Mouse (Mus musculus): ENCODE data around the gene Ube2d2b. TPM values are rescaled to one million over a fixed set of nuclear protein-coding genes. Genes with fewer than 3 reads are reported as not detected.

Ube2d2b gene
- 0.14 and 0.38 TPM in 2 replicates for polyA plus RNA-seq (2014; fragmentation: Nextera tagmentation; extraction: Ambion mirVana)

DNA sequence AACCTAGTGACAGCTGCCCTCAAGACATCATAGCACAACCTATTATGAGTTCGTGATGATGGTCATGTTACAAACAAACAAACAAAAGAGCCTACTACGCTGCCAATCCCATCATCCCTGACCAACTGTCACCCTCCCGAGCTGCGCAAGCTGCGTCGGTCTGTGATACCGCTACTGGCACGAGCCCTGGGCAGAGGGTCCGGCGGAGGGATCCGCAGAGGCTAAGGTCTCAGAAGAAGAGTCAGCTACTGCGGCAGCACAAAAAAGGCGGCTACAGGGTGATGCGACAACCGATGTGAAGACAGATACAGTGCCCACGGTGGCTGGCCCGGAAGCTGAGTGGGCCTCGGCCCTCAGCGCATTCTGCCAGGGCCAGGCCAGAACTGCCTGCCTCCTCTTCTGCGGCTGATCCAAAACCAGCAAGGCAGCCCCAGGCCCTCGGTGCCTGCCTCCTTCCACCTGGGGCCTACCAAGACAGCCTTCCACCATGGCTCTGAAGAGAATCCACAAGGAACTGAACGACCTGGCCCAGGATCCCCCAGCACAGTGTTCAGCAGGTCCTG is at the start of gene Ube2d2b:
Ube2d2b (plus strand) TSS at position 102 of the 563 bp plus-strand sequence.
- H3K27ac ChIP-seq (ENCODE audit: low read depth) = no peak within 1 kb of the TSS
- H3K4me1 ChIP-seq (replicated peaks; ENCODE audit: control insufficient read depth, insufficient read depth, low read length) = no peaks in the 10 kb centered on the region; the same call in 1 of the 2 replicates
- DNase-seq (ENCODE audit: low spot score) = no peak
- no peak within 1 kb of the TSS for H3K4me2 ChIP-seq (ENCODE audit: low read length)
- no peaks in the 10 kb centered on the region for H3K27me3 ChIP-seq (replicated peaks; ENCODE audit: control insufficient read depth, insufficient read depth, low read length)
- no peak for ATAC-seq (replicated peaks; ENCODE audit: low FRiP score, low TSS enrichment, low read depth)
- WGBS = 96% methylated on average over 22 of the region's 22 CpGs
- no peak within 1 kb of the TSS for H3K9ac ChIP-seq (ENCODE audit: low read length)
- peaks cover 10% of the 10 kb centered on the region; the same call in 1 of the 2 replicates for H3K9me3 ChIP-seq (ENCODE audit: control insufficient read depth, low read length)
- H3K4me3 ChIP-seq (ENCODE audit: low read depth, low read length) = no peak within 1 kb of the TSS
- peaks cover 9% of the 10 kb centered on the region; the same call in 1 of the 2 replicates for H3K36me3 ChIP-seq (ENCODE audit: control insufficient read depth, insufficient read depth, low read length)

DNA sequence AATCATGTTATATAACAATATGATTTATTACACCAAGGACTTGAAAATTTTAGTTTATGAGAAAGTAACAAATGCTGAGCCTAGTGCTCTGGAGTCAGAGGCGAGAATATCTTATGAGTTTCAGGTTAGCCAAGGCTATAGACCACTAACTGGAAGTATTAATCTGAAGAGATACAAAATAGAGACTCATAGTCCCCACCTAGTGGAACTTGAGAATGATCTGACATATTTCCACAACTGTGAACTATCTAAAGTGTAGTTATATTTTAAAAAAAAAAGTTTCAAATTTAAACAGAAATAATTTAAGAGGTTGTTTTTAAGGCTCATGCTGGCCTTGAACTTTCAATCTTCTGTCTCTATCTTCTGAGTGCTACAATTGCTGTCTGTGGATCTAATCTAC is 47.5 kb upstream of the Ube2d2b start:
- H3K4me2 ChIP-seq (ENCODE audit: low read length) = no peak overlapping the region
- H3K27me3 ChIP-seq (replicated peaks; ENCODE audit: control insufficient read depth, insufficient read depth, low read length) = no peaks in the 10 kb centered on the region
- no peak for ATAC-seq (replicated peaks; ENCODE audit: low FRiP score, low TSS enrichment, low read depth)
- no peak overlapping the region for H3K27ac ChIP-seq (ENCODE audit: low read depth)
- H3K4me1 ChIP-seq (replicated peaks; ENCODE audit: control insufficient read depth, insufficient read depth, low read length) = no peaks in the 10 kb centered on the region
- no peak for DNase-seq (ENCODE audit: low spot score)
- H3K9ac ChIP-seq (ENCODE audit: low read length) = no peak overlapping the region
- peaks cover 40% of the 10 kb centered on the region for H3K36me3 ChIP-seq (ENCODE audit: control insufficient read depth, insufficient read depth, low read length)
- H3K9me3 ChIP-seq (ENCODE audit: control insufficient read depth, low read length) = no peaks in the 10 kb centered on the region
- H3K4me3 ChIP-seq (ENCODE audit: low read depth, low read length) = no peak overlapping the region
- 95% methylated on average over 1 of the region's 1 CpGs for WGBS

DNA sequence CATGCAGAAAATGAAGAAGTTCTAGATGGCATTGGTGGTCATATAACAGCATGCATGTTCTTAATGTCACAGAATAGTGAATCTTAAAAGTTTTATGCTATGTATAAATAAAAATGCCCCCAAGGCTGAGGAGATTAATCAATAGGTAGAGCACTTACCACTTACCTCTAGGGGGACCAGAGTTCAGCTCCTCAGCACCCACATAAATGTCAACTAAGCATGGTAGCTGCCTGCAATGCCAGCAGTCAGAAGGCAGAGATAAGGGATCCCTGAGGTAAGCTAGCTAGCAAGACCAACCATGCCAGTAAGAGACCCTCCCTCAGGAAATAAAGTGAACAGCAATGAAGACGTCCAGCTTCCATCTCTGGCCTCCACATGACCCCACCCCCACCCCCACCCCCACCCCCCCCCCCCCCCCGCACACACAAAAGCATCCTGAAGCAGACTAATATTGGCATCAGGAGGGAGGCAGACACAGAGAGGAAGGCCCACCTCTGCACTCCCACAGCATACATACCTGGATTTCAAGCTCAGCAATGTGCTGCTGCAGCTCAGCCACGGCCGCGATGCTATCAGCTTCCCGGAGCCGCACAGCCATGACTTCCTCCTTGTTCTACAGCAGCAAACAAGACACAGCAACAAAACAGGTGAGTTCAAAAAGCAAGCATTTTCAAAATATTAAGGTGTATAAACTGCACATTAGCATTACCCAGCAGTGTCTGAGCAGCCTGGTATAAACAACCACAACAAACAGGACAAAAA is 42.0 kb upstream of the Ube2d2b start:
- H3K27me3 ChIP-seq (replicated peaks; ENCODE audit: control insufficient read depth, insufficient read depth, low read length) = no peaks in the 10 kb centered on the region
- no peak overlapping the region for H3K4me2 ChIP-seq (ENCODE audit: low read length)
- no peak overlapping the region for H3K27ac ChIP-seq (ENCODE audit: low read depth)
- 83% methylated on average over 7 of the region's 7 CpGs for WGBS
- H3K36me3 ChIP-seq (ENCODE audit: control insufficient read depth, insufficient read depth, low read length) = peaks cover 32% of the 10 kb centered on the region
- no peaks in the 10 kb centered on the region for H3K4me1 ChIP-seq (replicated peaks; ENCODE audit: control insufficient read depth, insufficient read depth, low read length)
- DNase-seq (ENCODE audit: low spot score) (no peak), ATAC-seq (replicated peaks; ENCODE audit: low FRiP score, low TSS enrichment, low read depth) (no peak)
- H3K9me3 ChIP-seq (ENCODE audit: control insufficient read depth, low read length) = no peaks in the 10 kb centered on the region
- no peak overlapping the region for H3K4me3 ChIP-seq (ENCODE audit: low read depth, low read length)
- no peak overlapping the region for H3K9ac ChIP-seq (ENCODE audit: low read length)

GRCm38 (mm10) chr5:107789492-107789891 is 40.4 kb upstream of the Ube2d2b start:
- Histone ChIP-seq H3K9ac (ENCODE audit: low read length) (no peak overlapping the region), H3K4me3 (ENCODE audit: low read depth, low read length) (no peak overlapping the region), H3K27me3 (replicated peaks; ENCODE audit: control insufficient read depth, insufficient read depth, low read length) (no peaks in the 10 kb centered on the region), H3K9me3 (ENCODE audit: control insufficient read depth, low read length) (no peaks in the 10 kb centered on the region), H3K4me1 (replicated peaks; ENCODE audit: control insufficient read depth, insufficient read depth, low read length) (0 out of 2 replicates have a peak, but pooled peaks cover 3% of the 10 kb centered on the region), H3K27ac (ENCODE audit: low read depth) (no peak overlapping the region), H3K4me2 (ENCODE audit: low read length) (no peak overlapping the region), H3K36me3 (ENCODE audit: control insufficient read depth, insufficient read depth, low read length) (peaks cover 29% of the 10 kb centered on the region)
- ATAC-seq (replicated peaks; ENCODE audit: low FRiP score, low TSS enrichment, low read depth) (no peak), DNase-seq (ENCODE audit: low spot score) (no peak)
- 76% methylated on average over 5 of the region's 5 CpGs for WGBS

DNA sequence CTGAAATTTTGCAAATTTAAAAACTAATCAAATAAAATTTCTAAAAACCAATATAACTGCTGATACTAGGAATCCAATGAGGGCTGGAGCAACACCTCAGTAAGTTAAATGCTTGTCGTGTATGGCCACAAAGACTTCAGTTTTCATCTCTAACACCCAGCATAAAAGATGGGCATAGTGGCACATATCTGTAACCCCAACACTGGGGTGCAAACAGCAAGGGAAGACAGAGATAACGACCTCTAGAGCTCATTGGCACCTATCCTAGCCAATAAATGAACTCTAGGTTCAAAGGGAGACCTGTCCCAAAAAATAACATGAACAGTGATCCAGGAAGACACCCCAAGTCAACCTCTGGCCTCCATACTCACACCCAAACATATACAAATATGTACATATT is 37.9 kb upstream of the Ube2d2b start:
- H3K27ac ChIP-seq (ENCODE audit: low read depth) = no peak overlapping the region
- 84% methylated on average over 2 of the region's 2 CpGs for WGBS

GRCm38 (mm10) chr5:107792516-107792915 is 37.4 kb upstream of the Ube2d2b start:
- ATAC-seq (replicated peaks; ENCODE audit: low FRiP score, low TSS enrichment, low read depth) (no peak), DNase-seq (ENCODE audit: low spot score) (no peak)
- Histone ChIP-seq H3K4me1 (replicated peaks; ENCODE audit: control insufficient read depth, insufficient read depth, low read length) (0 out of 2 replicates have a peak, but pooled peaks cover 3% of the 10 kb centered on the region), H3K4me3 (ENCODE audit: low read depth, low read length) (no peak overlapping the region), H3K27me3 (replicated peaks; ENCODE audit: control insufficient read depth, insufficient read depth, low read length) (no peaks in the 10 kb centered on the region), H3K4me2 (ENCODE audit: low read length) (no peak overlapping the region), H3K36me3 (ENCODE audit: control insufficient read depth, insufficient read depth, low read length) (peaks cover 28% of the 10 kb centered on the region), H3K9ac (ENCODE audit: low read length) (no peak overlapping the region), H3K9me3 (ENCODE audit: control insufficient read depth, low read length) (no peaks in the 10 kb centered on the region), H3K27ac (ENCODE audit: low read depth) (no peak overlapping the region)
- WGBS = 92% methylated on average over 3 of the region's 3 CpGs

More for the DNA sequence above, 37.9 kb upstream of the Ube2d2b start:
- Histone ChIP-seq H3K4me3 (ENCODE audit: low read depth, low read length) (no peak overlapping the region), H3K4me1 (replicated peaks; ENCODE audit: control insufficient read depth, insufficient read depth, low read length) (0 out of 2 replicates have a peak, but pooled peaks cover 3% of the 10 kb centered on the region), H3K9me3 (ENCODE audit: control insufficient read depth, low read length) (no peaks in the 10 kb centered on the region), H3K4me2 (ENCODE audit: low read length) (no peak overlapping the region), H3K36me3 (ENCODE audit: control insufficient read depth, insufficient read depth, low read length) (peaks cover 29% of the 10 kb centered on the region), H3K9ac (ENCODE audit: low read length) (no peak overlapping the region), H3K27me3 (replicated peaks; ENCODE audit: control insufficient read depth, insufficient read depth, low read length) (no peaks in the 10 kb centered on the region)
- no peak for DNase-seq (ENCODE audit: low spot score)
- no peak for ATAC-seq (replicated peaks; ENCODE audit: low FRiP score, low TSS enrichment, low read depth)

DNA sequence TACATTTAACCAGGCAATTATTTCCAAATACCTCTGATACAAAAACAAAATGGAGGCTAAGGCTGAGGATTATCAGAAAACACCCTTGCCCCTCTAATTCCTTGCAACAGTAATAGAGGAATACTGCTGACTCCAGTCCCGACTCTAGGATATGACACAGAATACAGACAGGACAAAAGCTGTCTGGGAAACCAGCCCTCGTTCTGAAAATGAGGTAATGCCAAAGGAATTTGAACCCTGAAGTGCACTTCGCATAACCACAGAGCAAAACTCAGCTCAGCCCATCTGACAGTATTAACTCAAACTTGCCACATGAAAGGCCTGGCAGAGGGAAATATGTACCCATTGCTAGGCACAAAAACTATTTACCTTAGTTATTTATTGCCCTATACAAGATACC is 36.6 kb upstream of the Ube2d2b start:
- Histone ChIP-seq H3K4me2 (ENCODE audit: low read length) (no peak overlapping the region), H3K27me3 (replicated peaks; ENCODE audit: control insufficient read depth, insufficient read depth, low read length) (no peaks in the 10 kb centered on the region), H3K9ac (ENCODE audit: low read length) (no peak overlapping the region), H3K4me1 (replicated peaks; ENCODE audit: control insufficient read depth, insufficient read depth, low read length) (0 out of 2 replicates have a peak, but pooled peaks cover 3% of the 10 kb centered on the region), H3K27ac (ENCODE audit: low read depth) (no peak overlapping the region), H3K36me3 (ENCODE audit: control insufficient read depth, insufficient read depth, low read length) (peaks cover 32% of the 10 kb centered on the region), H3K9me3 (ENCODE audit: control insufficient read depth, low read length) (no peaks in the 10 kb centered on the region), H3K4me3 (ENCODE audit: low read depth, low read length) (no peak overlapping the region)
- 10% methylated on average over 3 of the region's 3 CpGs for WGBS
- DNase-seq (ENCODE audit: low spot score) (no peak), ATAC-seq (replicated peaks; ENCODE audit: low FRiP score, low TSS enrichment, low read depth) (no peak)

GRCm38 (mm10) chr5:107793927-107794326 is 36.0 kb upstream of the Ube2d2b start:
- H3K9me3 ChIP-seq (ENCODE audit: control insufficient read depth, low read length) = no peaks in the 10 kb centered on the region
- H3K36me3 ChIP-seq (ENCODE audit: control insufficient read depth, insufficient read depth, low read length) = peaks cover 39% of the 10 kb centered on the region
- H3K27ac ChIP-seq (ENCODE audit: low read depth) = no peak overlapping the region
- no peaks in the 10 kb centered on the region for H3K27me3 ChIP-seq (replicated peaks; ENCODE audit: control insufficient read depth, insufficient read depth, low read length)
- 35% methylated on average over 2 of the region's 2 CpGs for WGBS
- H3K4me2 ChIP-seq (ENCODE audit: low read length) = no peak overlapping the region
- no peak overlapping the region for H3K4me3 ChIP-seq (ENCODE audit: low read depth, low read length)
- no peak for DNase-seq (ENCODE audit: low spot score)
- no peak overlapping the region for H3K9ac ChIP-seq (ENCODE audit: low read length)
- no peak for ATAC-seq (replicated peaks; ENCODE audit: low FRiP score, low TSS enrichment, low read depth)
- 0 out of 2 replicates have a peak, but pooled peaks cover 3% of the 10 kb centered on the region for H3K4me1 ChIP-seq (replicated peaks; ENCODE audit: control insufficient read depth, insufficient read depth, low read length)

Data from intestine, embryonic 14.5 days (tissue).